Mouse (Mus musculus) liver, postnatal 0 days (tissue): ENCODE results near the gene Cldn14. TPM values are rescaled to one million over a fixed set of nuclear protein-coding genes. Genes with fewer than 3 reads are reported as not detected.
A peak's percentile ranks its signal among the peaks of the same experiment; 100 is the strongest.

Experiments
- ATAC-seq: fragments of 200-750 bp; cut with Nextera tagmentation; 2 replicates; pipeline ENCODE4 v1.8.0; 2017; ENCODE audit warnings: mild to moderate bottlenecking, moderate library complexity
- DNase-seq: peaks from one replicate; pipeline ENCODE4 v3.0.0-alpha.2; 2016
- H3K27ac ChIP-seq: fragments of 300-500 bp; sonication (generic); 2 replicates; pipeline ENCODE4 v1.5.1; 2014; ENCODE audit warnings: antibody characterized with exemption, moderate library complexity, mild to moderate bottlenecking, low read depth
- H3K27me3 ChIP-seq: fragments of 300-500 bp; sonication (generic); 2 replicates; pipeline ENCODE4 v1.6.1; 2014; ENCODE audit warnings: low read length, control low read depth, mixed read lengths; ENCODE audit not compliant: insufficient read depth
- H3K36me3 ChIP-seq: fragments of 300-500 bp; sonication (generic); replicated peaks from 2 replicates; pipeline ENCODE4 v1.6.1; 2014; ENCODE audit warnings: mild to moderate bottlenecking, control low read depth, low read length, moderate library complexity, mixed read lengths; ENCODE audit not compliant: insufficient read depth
- H3K4me1 ChIP-seq: fragments of 300-500 bp; sonication (generic); 2 replicates; pipeline ENCODE4 v1.6.1; 2014; ENCODE audit warnings: antibody characterized with exemption, mild to moderate bottlenecking, control low read depth; ENCODE audit not compliant: insufficient read depth
- H3K4me2 ChIP-seq: fragments of 300-500 bp; sonication (generic); 2 replicates; pipeline ENCODE4 v1.6.1; 2014; ENCODE audit warnings: low read depth, mild to moderate bottlenecking, low read length, moderate library complexity, mixed read lengths
- H3K4me3 ChIP-seq: fragments of 300-500 bp; sonication (generic); 2 replicates; pipeline ENCODE4 v1.5.1; 2014; ENCODE audit warnings: low read depth, low read length
- H3K9ac ChIP-seq: fragments of 300-500 bp; sonication (generic); replicated peaks from 2 replicates; pipeline ENCODE4 v1.6.1; 2014; ENCODE audit warnings: mild to moderate bottlenecking, moderate library complexity
- H3K9me3 ChIP-seq: fragments of 300-500 bp; sonication (generic); 2 replicates; pipeline ENCODE4 v1.6.1; 2016; ENCODE audit warnings: mild to moderate bottlenecking, control low read depth, low read length, mixed read lengths
- CTCF ChIP-seq: sonication (generic); IDR thresholded peaks from 2 replicates; pipeline ENCODE4 v1.5.1; 2016; ENCODE audit warnings: antibody characterized with exemption, low read depth
- EP300 ChIP-seq: IDR thresholded peaks from 2 replicates; pipeline ENCODE4 v1.6.1; 2016; ENCODE audit warnings: antibody characterized with exemption, low read depth, mild to moderate bottlenecking
- WGBS: fragments of 180-500 bp; shearing (Covaris S2); extraction: QIAGEN DNeasy Blood & Tissue Kit; methylation state at CpG from one replicate; pipeline ENCODE4 v1.1.7; 2014; ENCODE audit not compliant: insufficient replicate concordance; 5-methylcytosine and 5-hydroxymethylcytosine counted together
- polyA plus RNA-seq: library from polyadenylated mRNA; unstranded; fragments of >200 nt; fragmentation: Nextera tagmentation; extraction: Ambion mirVana; gene quantifications from 2 replicates; pipeline ENCODE4 v1.2.1, GENCODE M21; 2015

Gene Cldn14
- polyA plus RNA-seq, 1 experiment from 2014 or later = 8.6 TPM

DNA sequence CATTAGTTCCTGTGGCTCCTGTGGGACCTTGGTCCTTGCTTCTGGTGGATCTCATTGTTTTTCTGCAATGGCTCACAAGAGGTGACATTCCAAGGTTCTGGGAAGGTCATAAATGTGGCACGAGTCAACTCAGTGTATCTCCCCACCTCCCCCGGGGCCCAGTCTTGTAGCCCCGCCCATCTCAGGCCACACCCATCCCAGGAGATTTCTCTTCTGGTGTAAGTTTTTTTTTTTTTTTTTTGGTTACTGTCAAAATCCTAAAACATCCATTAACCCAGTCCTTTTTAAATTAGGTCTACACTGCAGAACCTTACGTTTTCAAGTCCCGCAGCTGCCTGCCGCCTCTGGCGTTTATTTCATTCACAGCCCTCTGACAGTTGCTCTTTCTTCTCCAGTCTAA lies 73.6 kb downstream of the Cldn14 start:
- no peak for TF ChIP-seq CTCF
- no peak for TF ChIP-seq EP300
- DNase-seq (peak; percentile 31), ATAC-seq (no peak)
- Histone ChIP-seq H3K27me3 (peaks cover 5% of the 10 kb centered on the region; the same call in 1 of the 2 replicates), H3K9me3 (no peaks in the 10 kb centered on the region), H3K9ac (no peak overlapping the region), H3K27ac (no peak overlapping the region), H3K4me1 (peaks cover 3% of the 10 kb centered on the region; the same call in 1 of the 2 replicates), H3K36me3 (no peaks in the 10 kb centered on the region), H3K4me2 (peak overlapping the region; percentile 38; the same call in 1 of the 2 replicates), H3K4me3 (no peak overlapping the region)
- WGBS = 24% methylated on average over 7 of the region's 7 CpGs

DNA sequence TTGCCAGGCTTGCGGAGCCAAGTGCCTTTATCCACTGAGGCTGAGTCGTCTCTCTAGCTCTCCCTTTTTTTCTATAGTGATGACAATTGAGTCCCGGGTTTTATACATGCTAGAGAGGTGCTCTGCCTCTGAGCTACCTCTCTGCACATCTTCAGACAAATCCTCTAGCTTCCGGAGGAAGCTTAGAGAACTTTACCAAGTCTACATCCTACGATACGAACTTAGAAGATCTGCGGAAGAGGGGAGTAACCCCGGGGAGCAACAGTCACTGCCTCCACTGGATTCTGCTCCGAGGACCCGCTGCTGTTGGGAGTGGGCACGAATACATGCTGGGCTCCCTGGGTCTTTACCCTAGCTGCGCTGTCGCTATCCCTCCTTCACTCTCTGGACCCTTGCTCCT lies 74.0 kb downstream of the Cldn14 start:
- H3K4me1 ChIP-seq = peaks cover 3% of the 10 kb centered on the region; the same call in 1 of the 2 replicates
- TF ChIP-seq EP300 (no peak), CTCF (no peak)
- no peaks in the 10 kb centered on the region for H3K9me3 ChIP-seq
- DNase-seq (no peak), ATAC-seq (no peak)
- peak overlapping the region; percentile 38; the same call in 1 of the 2 replicates for H3K4me2 ChIP-seq
- no peak overlapping the region for H3K4me3 ChIP-seq
- H3K27me3 ChIP-seq = peaks cover 5% of the 10 kb centered on the region; the same call in 1 of the 2 replicates
- 16% methylated on average over 13 of the region's 13 CpGs for WGBS
- H3K36me3 ChIP-seq = no peaks in the 10 kb centered on the region
- no peak overlapping the region for H3K27ac ChIP-seq
- no peak overlapping the region for H3K9ac ChIP-seq

DNA sequence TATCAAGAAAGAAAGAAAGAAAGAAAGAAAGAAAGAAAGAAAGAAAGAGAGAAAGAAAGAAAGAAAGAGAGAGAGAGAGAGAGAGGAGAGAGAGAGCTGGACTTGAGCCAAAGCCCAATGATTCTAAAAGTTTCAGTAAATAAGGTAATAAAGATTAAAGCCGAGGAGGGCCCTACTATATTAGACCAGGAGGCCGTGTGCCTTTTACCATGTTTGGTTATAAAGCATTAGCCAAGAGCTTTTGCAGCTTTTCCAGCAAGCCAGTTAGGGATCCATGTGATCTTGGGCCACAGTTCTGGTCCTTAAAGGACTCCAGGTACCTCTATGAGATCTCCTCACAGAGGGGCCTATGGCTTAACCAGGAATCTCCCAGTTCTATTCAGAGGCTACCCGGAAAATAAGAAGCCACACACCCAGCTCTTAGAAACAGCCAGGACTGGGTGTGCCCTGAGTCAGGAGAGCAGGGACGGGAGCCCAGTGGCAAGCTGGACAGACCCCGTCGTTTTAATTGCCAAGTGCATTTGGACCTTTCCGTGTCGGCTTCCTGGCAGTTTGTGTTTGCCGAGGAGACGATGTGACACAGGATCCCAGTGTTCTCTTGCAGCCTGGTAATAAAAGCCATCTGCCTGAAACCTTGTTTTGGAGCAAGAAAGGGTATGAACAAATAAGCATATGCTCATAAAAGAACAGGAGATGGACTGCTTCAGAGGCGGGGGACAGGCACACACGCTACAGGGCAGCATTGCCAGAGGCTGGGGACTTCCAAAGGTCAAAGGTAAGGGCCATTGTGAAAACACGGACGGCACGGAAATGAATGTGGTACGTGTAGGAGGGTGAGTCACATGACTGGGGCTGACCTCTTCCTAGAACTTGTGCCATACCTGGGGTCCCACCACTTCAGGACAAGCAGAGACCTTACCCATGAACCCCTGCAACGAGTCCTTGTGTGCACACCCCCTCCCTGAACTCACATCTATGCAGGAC lies 76.2 kb downstream of the Cldn14 start:
- H3K9ac ChIP-seq = no peak overlapping the region
- H3K9me3 ChIP-seq = no peaks in the 10 kb centered on the region
- H3K27ac ChIP-seq = no peak overlapping the region
- no peaks in the 10 kb centered on the region for H3K36me3 ChIP-seq
- WGBS = 56% methylated on average over 17 of the region's 17 CpGs
- H3K4me1 ChIP-seq = peaks cover 3% of the 10 kb centered on the region; the same call in 1 of the 2 replicates
- DNase-seq (no peak), ATAC-seq (no peak)
- peaks cover 5% of the 10 kb centered on the region; the same call in 1 of the 2 replicates for H3K27me3 ChIP-seq
- H3K4me2 ChIP-seq = no peak overlapping the region
- no peak overlapping the region for H3K4me3 ChIP-seq
- no peak for TF ChIP-seq CTCF

DNA sequence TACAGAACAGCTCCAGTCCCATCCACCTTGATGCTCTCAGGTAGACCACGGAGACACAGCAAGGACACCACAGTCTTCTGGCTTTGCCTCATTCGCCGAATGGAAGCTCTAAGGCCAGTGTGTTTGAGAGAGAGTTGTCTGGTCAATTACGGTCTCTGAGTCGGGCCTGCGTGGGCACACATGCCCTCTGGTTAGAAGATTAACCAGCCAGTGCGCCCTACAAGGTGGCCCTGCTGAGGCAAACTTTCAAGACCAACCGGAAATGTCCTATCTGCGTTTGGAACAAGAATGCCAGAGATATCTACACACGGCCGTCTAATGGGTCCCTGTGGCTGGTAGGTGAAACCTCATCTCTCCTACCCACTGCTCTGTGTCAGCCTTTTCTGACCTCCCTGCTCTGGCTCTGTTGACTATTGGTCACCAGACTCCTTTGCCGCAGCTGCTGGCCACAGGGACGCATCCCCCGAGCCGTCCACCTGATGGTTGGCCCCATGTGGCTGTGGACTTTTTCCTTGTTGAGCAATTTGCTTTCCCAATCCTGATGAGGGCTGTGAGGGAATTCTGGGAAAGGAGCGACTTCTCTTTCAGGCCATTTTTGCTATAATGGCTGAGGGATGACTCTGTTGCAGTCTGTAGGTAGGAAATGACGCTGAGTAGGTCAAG lies 79.1 kb downstream of the Cldn14 start:
- peak overlapping the region; percentile 85 for H3K27ac ChIP-seq
- H3K9ac ChIP-seq = peak overlapping the region; percentile 46
- DNase-seq (peak; percentile 64), ATAC-seq (peak; percentile 93)
- H3K27me3 ChIP-seq = no peaks in the 10 kb centered on the region
- no peaks in the 10 kb centered on the region for H3K36me3 ChIP-seq
- H3K9me3 ChIP-seq = no peaks in the 10 kb centered on the region
- TF ChIP-seq CTCF (no peak), EP300 (no peak)
- H3K4me3 ChIP-seq = peak overlapping the region; percentile 31
- WGBS = 62% methylated on average over 17 of the region's 17 CpGs
- H3K4me1 ChIP-seq = no peaks in the 10 kb centered on the region; the same call in 1 of the 2 replicates
- H3K4me2 ChIP-seq = peak overlapping the region; percentile 67

DNA sequence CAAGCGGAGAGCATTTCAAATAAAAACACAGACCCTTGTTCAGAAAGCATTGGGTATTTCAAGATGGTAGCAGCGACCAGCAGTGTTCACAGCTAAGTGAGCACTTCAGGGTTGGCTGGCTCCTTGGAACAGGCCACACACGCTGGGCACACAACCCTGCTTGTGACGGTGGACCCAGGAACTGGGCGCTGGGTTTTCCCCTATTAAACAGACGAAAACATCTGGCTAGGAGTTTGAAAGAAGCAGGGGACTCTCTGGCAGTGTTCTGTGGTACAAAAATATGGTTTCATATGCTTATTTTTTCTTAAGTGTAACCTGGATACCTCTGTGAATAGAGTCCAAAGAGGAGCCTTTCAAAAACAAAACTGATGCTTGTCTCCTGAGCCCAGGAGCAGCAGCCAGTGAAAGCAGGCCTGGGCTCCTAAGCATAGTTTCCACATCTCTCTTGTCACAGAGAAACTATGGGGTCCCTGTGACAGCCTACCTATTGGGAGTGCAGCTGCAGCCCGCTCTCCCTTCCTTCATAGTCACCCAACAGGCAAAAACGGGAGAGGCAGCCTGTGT lies 82.9 kb downstream of the Cldn14 start:
- Histone ChIP-seq H3K27ac (no peak overlapping the region), H3K4me3 (no peak overlapping the region), H3K27me3 (no peaks in the 10 kb centered on the region), H3K4me2 (no peak overlapping the region), H3K4me1 (no peaks in the 10 kb centered on the region; the same call in 1 of the 2 replicates), H3K9me3 (no peaks in the 10 kb centered on the region), H3K36me3 (no peaks in the 10 kb centered on the region), H3K9ac (no peak overlapping the region)
- ATAC-seq = no peak
- DNase-seq = no peak
- WGBS = 76% methylated on average over 8 of the region's 8 CpGs
- TF ChIP-seq EP300 (no peak), CTCF (no peak)

DNA sequence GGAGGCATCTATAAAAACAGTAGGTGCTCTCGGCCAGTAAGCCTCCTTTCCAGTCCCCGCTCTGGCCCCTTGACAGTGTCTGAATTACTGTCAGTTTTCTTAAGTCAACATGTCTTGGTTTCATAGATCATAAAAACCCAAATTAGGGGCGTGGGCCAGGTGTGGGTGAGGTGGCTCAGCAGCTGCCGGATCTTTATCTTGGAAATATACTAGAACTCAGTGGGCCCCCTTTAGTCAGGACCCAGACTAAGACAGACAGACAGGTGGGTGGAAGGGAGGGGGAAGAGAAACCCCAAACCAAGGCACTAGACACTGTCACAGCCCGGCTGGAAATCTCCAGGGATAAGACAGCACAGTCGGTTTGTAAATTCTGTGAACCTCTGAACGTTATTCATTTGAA lies 84.8 kb downstream of the Cldn14 start:
- ATAC-seq = no peak
- 67% methylated on average over 7 of the region's 7 CpGs for WGBS
- no peaks in the 10 kb centered on the region for H3K36me3 ChIP-seq

More for the DNA sequence above, 84.8 kb downstream of the Cldn14 start:
- no peak overlapping the region for H3K4me2 ChIP-seq
- TF ChIP-seq EP300 (no peak), CTCF (no peak)
- H3K4me1 ChIP-seq = no peaks in the 10 kb centered on the region; the same call in 1 of the 2 replicates
- H3K27me3 ChIP-seq = no peaks in the 10 kb centered on the region
- H3K4me3 ChIP-seq = no peak overlapping the region
- no peak overlapping the region for H3K9ac ChIP-seq
- no peaks in the 10 kb centered on the region for H3K9me3 ChIP-seq
- DNase-seq = no peak
- H3K27ac ChIP-seq = no peak overlapping the region
